Mouse (Mus musculus): ENCODE measurements at regions not wholly inside any gene's neighbourhood (a gene's known extent, or its start where the extent isn't known, plus 50 kb on each side); places are given as distances from the start of the nearest gene placed in this dataset.

DNA sequence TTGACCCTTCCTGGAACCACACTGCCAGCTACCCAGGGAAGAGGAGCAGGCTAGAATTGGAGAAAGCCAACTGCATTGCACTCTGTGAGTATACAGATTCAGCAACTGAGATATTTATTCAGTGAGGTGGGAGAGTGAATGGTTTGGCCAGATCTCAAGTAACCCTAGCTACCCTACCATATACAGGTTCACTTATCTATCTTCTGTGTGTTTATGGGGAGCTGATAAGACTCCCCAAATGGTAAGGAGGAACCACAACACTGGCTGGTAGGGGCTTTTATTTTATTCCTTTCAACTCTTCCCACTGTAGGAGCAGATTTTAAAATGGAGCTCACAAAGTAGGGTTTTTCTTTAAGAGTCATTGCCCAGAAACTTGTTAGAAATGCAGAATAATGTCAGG is 62.9 kb downstream of the Arrdc3 start:
- Histone ChIP-seq H3K4me3 (replicated peaks) (no peak overlapping the region), H3K36me3 (ENCODE audit: control insufficient read depth) (no peaks in the 10 kb centered on the region), H3K9me3 (ENCODE audit: control insufficient read depth, low read length) (no peaks in the 10 kb centered on the region), H3K27me3 (ENCODE audit: control insufficient read depth) (no peaks in the 10 kb centered on the region), H3K4me1 (ENCODE audit: control insufficient read depth) (no peaks in the 10 kb centered on the region)
- TF ChIP-seq TAL1 (IDR thresholded peaks at IDR 0.05; ENCODE audit: low read length) (no peak), GATA1 (IDR thresholded peaks at IDR 0.05; ENCODE audit: low read length) (no peak)

GRCm38 (mm10) chr13:80947705-80948104 is 64.5 kb downstream of the Arrdc3 start:
- Histone ChIP-seq H3K27me3 (ENCODE audit: control insufficient read depth) (no peaks in the 10 kb centered on the region), H3K4me1 (ENCODE audit: control insufficient read depth) (no peaks in the 10 kb centered on the region), H3K36me3 (ENCODE audit: control insufficient read depth) (no peaks in the 10 kb centered on the region), H3K4me3 (replicated peaks) (no peak overlapping the region), H3K9me3 (ENCODE audit: control insufficient read depth, low read length) (no peaks in the 10 kb centered on the region)
- TF ChIP-seq TAL1 (IDR thresholded peaks at IDR 0.05; ENCODE audit: low read length) (no peak), GATA1 (IDR thresholded peaks at IDR 0.05; ENCODE audit: low read length) (no peak)

DNA sequence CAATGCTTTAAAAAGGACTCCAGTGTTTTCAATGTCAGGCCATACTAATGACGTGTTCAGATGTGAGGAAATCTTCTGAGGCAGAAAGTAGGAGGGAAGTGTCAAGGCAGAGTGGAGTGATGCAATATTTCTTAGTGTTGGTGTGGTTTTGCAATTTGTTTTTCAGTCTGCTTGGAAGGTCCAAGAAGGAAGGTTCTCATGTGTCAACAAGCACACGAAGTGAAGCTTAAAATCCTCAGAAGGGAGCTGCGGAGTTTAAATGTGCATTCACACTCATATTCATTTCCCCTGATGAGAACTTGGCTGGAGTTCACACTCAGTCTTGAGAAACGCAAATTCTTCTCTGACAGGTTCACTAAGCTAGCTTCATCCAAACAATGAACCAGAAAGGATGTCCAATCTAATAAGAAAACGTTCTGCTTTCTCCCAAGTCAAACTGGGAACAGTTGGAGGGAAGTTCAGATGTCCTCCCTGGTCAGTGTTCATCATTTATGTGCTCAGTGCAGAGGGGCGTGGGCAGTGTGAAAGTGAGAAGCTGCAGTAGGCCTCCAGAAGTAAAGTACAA is 66.0 kb downstream of the Arrdc3 start:
- H3K36me3 ChIP-seq (ENCODE audit: control insufficient read depth), result no peaks in the 10 kb centered on the region
- H3K9me3 ChIP-seq (ENCODE audit: control insufficient read depth, low read length), result no peaks in the 10 kb centered on the region
- TF ChIP-seq GATA1 (IDR thresholded peaks at IDR 0.05; ENCODE audit: low read length) (no peak), TAL1 (IDR thresholded peaks at IDR 0.05; ENCODE audit: low read length) (no peak)
- H3K4me1 ChIP-seq (ENCODE audit: control insufficient read depth), result no peaks in the 10 kb centered on the region
- no peak overlapping the region for H3K4me3 ChIP-seq (replicated peaks)
- H3K27me3 ChIP-seq (ENCODE audit: control insufficient read depth), result no peaks in the 10 kb centered on the region

- no peaks in the 10 kb centered on the region for H3K27me3 ChIP-seq (ENCODE audit: control insufficient read depth)
- no peak overlapping the region for H3K4me3 ChIP-seq (replicated peaks)
- H3K36me3 ChIP-seq (ENCODE audit: control insufficient read depth), result no peaks in the 10 kb centered on the region
- H3K9me3 ChIP-seq (ENCODE audit: control insufficient read depth, low read length), result no peaks in the 10 kb centered on the region
- TF ChIP-seq TAL1 (IDR thresholded peaks at IDR 0.05; ENCODE audit: low read length) (no peak), GATA1 (IDR thresholded peaks at IDR 0.05; ENCODE audit: low read length) (no peak)
- no peaks in the 10 kb centered on the region for H3K4me1 ChIP-seq (ENCODE audit: control insufficient read depth)
These were observed 67.1 kb downstream of the Arrdc3 start for GRCm38 (mm10) chr13:80950239-80950638.

DNA sequence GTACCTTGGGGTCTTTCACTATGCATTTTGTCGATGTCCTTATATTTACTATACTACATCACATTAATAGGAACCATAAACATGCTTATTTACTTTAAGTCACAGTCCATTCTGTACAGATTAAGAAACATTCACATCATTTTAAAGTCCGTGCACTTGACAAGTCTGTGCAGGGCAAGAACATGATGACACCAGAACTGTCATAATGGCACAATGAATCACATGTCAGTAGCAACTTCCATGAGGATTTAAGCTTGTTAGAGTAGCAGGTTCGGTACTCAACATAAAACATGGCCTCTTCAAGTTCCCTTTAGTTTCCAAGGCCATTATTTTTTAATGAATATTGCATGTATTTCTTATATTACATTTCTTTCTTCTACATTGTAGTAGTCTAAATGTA is 67.6 kb downstream of the Arrdc3 start:
- H3K27me3 ChIP-seq (ENCODE audit: control insufficient read depth), result no peaks in the 10 kb centered on the region
- H3K9me3 ChIP-seq (ENCODE audit: control insufficient read depth, low read length), result no peaks in the 10 kb centered on the region
- no peaks in the 10 kb centered on the region for H3K4me1 ChIP-seq (ENCODE audit: control insufficient read depth)
- H3K36me3 ChIP-seq (ENCODE audit: control insufficient read depth), result no peaks in the 10 kb centered on the region
- TF ChIP-seq TAL1 (IDR thresholded peaks at IDR 0.05; ENCODE audit: low read length) (no peak), GATA1 (IDR thresholded peaks at IDR 0.05; ENCODE audit: low read length) (no peak)
- no peak overlapping the region for H3K4me3 ChIP-seq (replicated peaks)

GRCm38 (mm10) chr13:80951327-80951726 is 68.1 kb downstream of the Arrdc3 start:
- TF ChIP-seq GATA1 (IDR thresholded peaks at IDR 0.05; ENCODE audit: low read length), result no peak
- no peak for TF ChIP-seq TAL1 (IDR thresholded peaks at IDR 0.05; ENCODE audit: low read length)
- H3K4me3 ChIP-seq (replicated peaks), result no peak overlapping the region
- H3K9me3 ChIP-seq (ENCODE audit: control insufficient read depth, low read length), result no peaks in the 10 kb centered on the region
- no peaks in the 10 kb centered on the region for H3K27me3 ChIP-seq (ENCODE audit: control insufficient read depth)
- H3K36me3 ChIP-seq (ENCODE audit: control insufficient read depth), result no peaks in the 10 kb centered on the region
- no peaks in the 10 kb centered on the region for H3K4me1 ChIP-seq (ENCODE audit: control insufficient read depth)

- no peak overlapping the region for H3K4me3 ChIP-seq (replicated peaks)
- no peaks in the 10 kb centered on the region for H3K27me3 ChIP-seq (ENCODE audit: control insufficient read depth)
- TF ChIP-seq GATA1 (IDR thresholded peaks at IDR 0.05; ENCODE audit: low read length) (no peak), TAL1 (IDR thresholded peaks at IDR 0.05; ENCODE audit: low read length) (no peak)
- H3K4me1 ChIP-seq (ENCODE audit: control insufficient read depth), result no peaks in the 10 kb centered on the region
- no peaks in the 10 kb centered on the region for H3K36me3 ChIP-seq (ENCODE audit: control insufficient read depth)
- H3K9me3 ChIP-seq (ENCODE audit: control insufficient read depth, low read length), result no peaks in the 10 kb centered on the region
These were observed 69.7 kb downstream of the Arrdc3 start for GRCm38 (mm10) chr13:80952851-80953250.

GRCm38 (mm10) chr13:80954059-80954645 is 71.0 kb downstream of the Arrdc3 start:
- Histone ChIP-seq H3K27me3 (ENCODE audit: control insufficient read depth) (no peaks in the 10 kb centered on the region), H3K9me3 (ENCODE audit: control insufficient read depth, low read length) (no peaks in the 10 kb centered on the region), H3K4me1 (ENCODE audit: control insufficient read depth) (no peaks in the 10 kb centered on the region), H3K4me3 (replicated peaks) (no peak overlapping the region), H3K36me3 (ENCODE audit: control insufficient read depth) (no peaks in the 10 kb centered on the region)
- TF ChIP-seq GATA1 (IDR thresholded peaks at IDR 0.05; ENCODE audit: low read length) (no peak), TAL1 (IDR thresholded peaks at IDR 0.05; ENCODE audit: low read length) (no peak)

GRCm38 (mm10) chr13:80956966-80957365 is 73.8 kb downstream of the Arrdc3 start:
- Histone ChIP-seq H3K9me3 (ENCODE audit: control insufficient read depth, low read length) (no peaks in the 10 kb centered on the region), H3K36me3 (ENCODE audit: control insufficient read depth) (no peaks in the 10 kb centered on the region), H3K4me3 (replicated peaks) (no peak overlapping the region), H3K27me3 (ENCODE audit: control insufficient read depth) (no peaks in the 10 kb centered on the region), H3K4me1 (ENCODE audit: control insufficient read depth) (no peaks in the 10 kb centered on the region)
- TF ChIP-seq GATA1 (IDR thresholded peaks at IDR 0.05; ENCODE audit: low read length) (no peak), TAL1 (IDR thresholded peaks at IDR 0.05; ENCODE audit: low read length) (no peak)
